Mouse (Mus musculus) adrenal gland, postnatal 10 days (tissue): Measurements from ENCODE around the gene Insl3. TPM values are rescaled to one million over a fixed set of nuclear protein-coding genes. Genes with fewer than 3 reads are reported as not detected.
A peak's percentile ranks its signal among the peaks of the same experiment; 100 is the strongest.

Experiments used
- DNase-seq: peaks from one replicate; pipeline ENCODE4 v3.0.0; 2021; ENCODE audit warnings: mixed read lengths
- long read RNA-seq, 2 experiments: library from polyadenylated mRNA; stranded (forward); transcript quantifications; one replicate each; pipeline ENCODE4 v2.0.0; 2021
- total RNA-seq, 2 experiments: library from RNA; stranded (reverse); gene quantifications; 2 replicates each; pipeline ENCODE4 v1.2.3; 2021

Insl3 gene
- 10 to 100 TPM in 1 of 2 experiments, 1 to 10 TPM in 1; 7.3 to 10.8 TPM for total RNA-seq
- long read RNA-seq, experiment 1 = 0 reads
- long read RNA-seq, experiment 2, partial matches to known transcripts = 0 of 1 reads
- long read RNA-seq, experiment 2, other reads (novel, unspliced or antisense) = 1 of 1 reads

- DNase-seq = no peak
Measured at GRCm38 (mm10) chr8:71689028-71689427, at the start of gene Insl3. Gene Insl3, plus strand, starts transcription at chr8:71689214.

DNA sequence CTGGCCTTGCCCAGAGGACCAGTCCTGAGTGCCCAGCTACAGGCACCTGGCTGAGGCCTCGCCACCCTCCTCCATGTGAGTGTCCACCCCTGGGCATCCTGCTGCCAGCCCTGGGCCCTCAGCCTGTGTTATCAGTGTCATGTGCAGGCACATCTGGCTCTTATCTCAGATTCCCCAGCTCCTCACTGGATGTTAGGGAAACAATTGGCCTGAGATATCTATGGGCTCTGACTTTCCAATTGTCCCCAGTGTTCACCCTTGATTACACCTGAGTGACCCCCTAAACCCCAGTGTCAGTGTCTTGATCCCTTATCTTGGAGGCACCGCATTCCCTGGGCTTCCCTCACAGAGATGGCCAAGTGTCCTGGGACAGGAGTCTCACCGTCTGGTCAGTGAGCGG, 49.7 kb upstream of the Insl3 start:
- DNase-seq = no peak

GRCm38 (mm10) chr8:71645510-71645909, 43.5 kb upstream of the Insl3 start:
- DNase-seq = no peak

GRCm38 (mm10) chr8:71654600-71654999, 34.4 kb upstream of the Insl3 start:
- peak; percentile 65 for DNase-seq

- no peak for DNase-seq
Measured at GRCm38 (mm10) chr8:71657816-71658215, 31.2 kb upstream of the Insl3 start.

DNA sequence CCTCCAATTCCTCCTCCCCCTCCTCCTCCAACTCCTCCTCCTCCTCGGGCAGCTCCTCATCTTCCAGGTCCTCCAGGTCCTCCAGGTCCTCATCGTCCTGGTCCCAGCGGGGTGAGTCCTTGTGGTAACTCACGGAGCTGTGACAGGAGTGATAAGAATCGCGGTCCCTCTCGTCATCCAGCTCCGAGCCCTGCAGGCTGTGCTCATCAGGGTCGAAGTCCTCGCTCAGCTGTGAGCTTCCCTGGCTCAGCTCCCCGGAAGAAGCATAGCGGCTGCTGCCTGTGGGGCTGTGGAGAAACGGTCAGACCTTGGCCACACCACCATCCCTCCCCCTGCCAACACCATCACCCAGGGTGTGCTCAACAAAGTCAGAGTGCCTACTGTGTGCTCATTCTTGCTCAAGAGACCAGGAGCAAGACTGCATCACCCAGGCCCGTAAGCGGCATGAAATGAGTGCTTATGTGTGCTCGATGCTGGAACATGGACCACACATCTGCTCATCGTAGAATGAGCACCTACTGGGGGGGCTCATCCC, 30.4 kb upstream of the Insl3 start:
- no peak for DNase-seq

GRCm38 (mm10) chr8:71659751-71660150, 29.3 kb upstream of the Insl3 start:
- DNase-seq = no peak

DNA sequence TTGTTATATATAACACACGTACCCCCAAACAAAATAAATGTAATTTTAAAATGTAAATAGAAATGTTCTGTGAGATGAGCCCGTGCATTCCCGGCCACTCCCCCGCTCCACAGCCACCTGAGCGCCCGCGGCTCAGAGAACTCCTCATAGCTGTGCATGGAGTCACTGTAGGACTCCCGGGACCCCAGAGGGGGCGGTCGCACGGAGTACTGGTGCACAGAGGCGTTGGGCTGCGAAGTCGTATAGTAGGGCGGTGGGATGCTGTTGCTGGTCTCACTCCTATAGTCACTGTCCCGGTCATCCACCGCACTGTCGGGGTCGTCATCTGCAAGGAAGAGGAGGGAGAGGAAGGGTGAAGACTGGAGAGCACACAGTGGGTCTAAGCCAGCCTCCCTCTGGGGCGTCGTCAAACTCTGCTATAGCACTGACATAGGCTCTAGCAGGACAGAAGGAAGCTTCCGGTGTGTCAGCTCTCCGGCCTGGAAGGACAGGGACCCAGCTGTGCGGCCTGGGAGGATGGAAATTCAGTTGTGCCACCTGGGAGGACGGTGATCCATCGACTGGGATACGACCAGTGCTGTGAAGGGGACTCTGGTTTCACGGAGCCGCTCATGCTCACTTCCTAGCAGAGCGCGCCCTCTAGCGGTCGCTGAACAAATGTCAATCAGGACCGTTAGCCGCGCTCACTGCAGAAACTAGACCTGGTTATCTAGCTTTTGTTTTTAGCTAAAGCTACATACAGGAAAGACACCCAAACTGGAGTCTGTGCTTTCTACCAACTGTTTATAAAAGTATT, 28.5 kb upstream of the Insl3 start:
- DNase-seq = peak; percentile 91

- DNase-seq = peak; percentile 78
Measured at GRCm38 (mm10) chr8:71665331-71666130, 23.5 kb upstream of the Insl3 start.

DNA sequence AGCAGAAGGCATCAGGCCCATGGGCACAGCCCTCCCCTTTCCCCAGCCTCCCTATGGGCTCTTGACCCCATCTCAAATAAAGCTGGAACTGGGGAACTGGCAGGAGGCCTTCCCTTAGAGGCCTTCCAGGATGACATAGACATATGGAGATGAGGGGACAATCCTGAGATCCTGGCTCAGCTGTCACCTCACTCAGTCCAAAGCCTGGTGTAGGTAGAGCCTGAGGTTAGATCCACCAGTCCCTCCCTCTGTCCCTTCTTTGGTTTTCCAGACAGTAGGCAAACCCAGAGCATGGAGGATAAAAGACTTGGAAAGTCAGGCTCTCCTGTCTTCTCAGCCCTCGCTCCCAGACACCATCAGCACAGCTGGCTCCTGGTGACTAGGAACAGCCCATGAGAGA, 22.2 kb upstream of the Insl3 start:
- no peak for DNase-seq

DNA sequence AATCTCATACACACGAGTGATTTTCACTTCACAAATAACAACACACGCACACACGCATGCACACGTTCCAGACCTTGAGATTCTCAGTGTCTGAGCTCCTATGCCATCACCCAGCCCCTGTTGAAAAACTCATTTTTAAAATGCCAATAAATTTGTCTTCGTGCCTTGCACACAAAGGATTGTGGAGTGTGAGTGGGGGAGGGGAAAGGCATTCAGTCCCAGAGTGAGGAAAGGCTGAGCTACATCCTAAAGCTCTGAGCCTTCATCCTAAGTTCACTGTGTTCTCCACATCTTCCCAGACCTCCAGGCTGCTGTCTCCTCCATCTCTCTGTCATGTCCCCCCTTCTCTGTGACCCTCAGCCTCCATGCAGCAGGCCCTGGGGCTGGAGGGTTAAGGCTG, 21.8 kb upstream of the Insl3 start:
- no peak for DNase-seq

DNA sequence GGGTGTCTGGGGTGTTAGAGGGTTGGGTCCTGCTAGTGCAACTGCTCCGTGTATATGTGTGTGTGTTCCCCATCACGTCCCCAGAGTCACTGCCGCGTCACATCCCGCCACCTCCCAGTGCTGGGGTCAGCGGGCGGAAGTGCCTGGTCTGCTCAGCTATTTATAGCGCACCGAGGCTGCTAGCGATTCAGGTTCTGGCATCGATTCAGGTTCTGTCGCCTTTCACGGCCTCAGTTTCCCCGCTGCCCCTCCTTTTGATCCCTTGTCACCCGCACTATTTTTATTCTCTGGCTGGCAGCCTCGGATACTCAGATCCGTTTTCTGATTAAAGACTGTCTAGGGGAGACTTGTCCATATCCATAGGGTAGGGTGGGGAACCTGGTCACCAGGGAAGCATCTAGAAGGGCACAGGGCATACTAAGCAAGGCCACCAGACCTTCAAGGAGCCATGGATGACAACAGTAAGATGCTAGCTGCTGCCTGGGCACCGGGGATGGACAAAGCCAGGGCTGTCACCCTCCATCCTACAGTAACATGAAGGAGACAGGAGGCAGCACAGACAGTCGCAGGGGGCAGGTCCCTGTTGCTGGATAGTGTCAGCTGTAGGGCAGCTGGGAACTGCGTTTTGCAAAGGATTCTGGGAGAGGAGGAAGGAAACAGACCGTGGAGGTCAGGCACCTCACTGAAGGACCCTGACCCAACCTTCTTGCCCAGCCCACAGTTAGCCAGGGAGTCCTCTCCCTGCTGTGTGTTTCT, 20.6 kb upstream of the Insl3 start:
- DNase-seq = peak; percentile 53

DNA sequence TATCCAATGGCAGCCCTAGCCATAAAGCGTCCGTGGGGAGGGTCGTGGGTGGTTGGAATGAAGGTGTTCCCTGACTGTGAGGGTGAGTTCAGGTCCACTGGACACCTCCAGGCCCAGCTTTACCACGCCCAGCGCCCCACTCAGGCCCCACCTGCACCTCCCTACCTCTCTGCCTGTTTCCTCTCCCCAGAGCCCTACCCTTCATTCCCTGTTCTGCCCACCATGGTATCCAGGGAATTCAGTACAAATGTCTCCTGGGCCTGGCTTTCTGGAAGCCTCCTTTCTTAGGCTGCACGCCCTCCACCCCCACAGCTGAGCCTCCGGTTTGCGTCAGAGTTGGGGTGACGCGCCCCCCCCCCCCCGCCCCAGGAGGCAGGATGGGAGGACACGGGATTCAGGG, 18.8 kb upstream of the Insl3 start:
- DNase-seq = no peak

DNA sequence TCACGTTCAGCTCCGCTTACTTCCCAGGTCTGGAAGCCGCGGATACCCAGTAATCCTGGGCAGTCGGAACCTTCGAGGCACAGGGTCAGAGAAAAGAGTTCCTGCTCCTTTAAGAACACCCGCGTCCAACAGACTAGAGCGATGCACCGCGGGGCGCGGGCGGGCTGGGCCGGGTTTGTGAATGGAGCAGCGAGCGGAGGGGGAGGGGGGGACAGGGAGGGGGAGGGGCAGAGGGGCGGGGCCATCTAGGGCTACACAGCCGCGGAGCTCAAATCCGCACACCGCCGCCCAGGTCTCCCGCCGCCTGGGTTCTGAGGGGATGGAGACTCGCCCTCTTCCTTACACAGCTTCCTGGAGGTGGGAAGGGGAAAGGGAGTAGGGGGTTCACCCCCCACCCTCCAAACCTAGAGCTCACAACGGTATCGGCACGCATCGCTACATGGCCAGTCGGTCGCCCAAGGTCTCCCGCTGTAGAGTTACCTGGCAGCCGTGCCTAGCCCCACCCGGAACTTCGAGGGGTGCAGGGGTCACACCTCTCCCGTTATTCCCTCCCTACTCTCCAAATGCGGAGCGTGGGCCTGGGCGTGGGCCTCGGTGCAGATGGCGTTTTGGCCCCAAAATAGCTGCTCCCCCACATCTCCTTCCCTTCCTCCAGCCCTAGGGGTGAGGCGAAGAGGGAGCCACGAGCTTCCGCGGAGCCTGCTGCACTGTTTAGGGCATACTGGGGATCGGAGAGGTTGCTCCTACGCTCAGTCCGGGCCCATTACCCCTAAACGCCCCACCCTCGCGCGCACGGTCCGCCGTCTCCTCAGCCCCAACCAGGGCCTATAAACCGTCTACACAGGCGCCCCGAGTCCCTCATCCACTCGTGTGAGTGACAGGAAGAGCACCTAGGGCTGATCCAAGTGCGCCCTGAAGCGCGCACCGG, 18.1 kb upstream of the Insl3 start:
- peak; percentile 58 for DNase-seq

GRCm38 (mm10) chr8:71671549-71671965, 17.5 kb upstream of the Insl3 start, which contains the start of gene Unc13a:
Gene Unc13a, minus strand, starts transcription at chr8:71671757.
- DNase-seq = peak; percentile 97

GRCm38 (mm10) chr8:71672168-71672735, 16.8 kb upstream of the Insl3 start:
- no peak for DNase-seq

- no peak for DNase-seq
Measured at GRCm38 (mm10) chr8:71674071-71674470, 14.9 kb upstream of the Insl3 start.

DNA sequence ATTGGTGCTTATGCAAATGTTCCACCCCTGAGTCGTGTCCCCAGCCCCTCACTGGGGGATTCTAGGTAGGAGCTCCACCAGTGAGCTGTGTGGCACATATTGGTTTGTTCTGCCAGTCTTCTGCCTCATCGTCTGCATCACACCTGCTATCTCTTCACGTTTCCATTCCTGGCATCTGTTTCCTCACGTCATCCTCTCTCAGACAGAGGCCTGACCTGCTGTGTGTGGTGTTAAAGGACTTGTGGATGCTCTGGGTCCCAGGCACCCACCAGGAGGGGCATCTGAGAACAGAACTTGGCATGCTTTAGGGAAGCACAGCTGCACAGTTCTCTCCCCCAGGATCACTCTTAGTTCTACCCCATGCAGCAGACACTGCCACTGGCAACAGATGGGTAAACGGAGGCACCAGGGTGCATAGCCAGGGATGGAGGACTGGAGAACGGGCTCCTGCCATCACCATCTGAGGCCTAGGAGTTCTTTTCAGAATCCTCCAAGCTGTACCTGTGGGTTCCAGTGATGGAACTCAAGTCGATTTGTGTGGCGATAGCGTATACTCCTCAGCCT, 13.5 kb upstream of the Insl3 start:
- no peak for DNase-seq

DNA sequence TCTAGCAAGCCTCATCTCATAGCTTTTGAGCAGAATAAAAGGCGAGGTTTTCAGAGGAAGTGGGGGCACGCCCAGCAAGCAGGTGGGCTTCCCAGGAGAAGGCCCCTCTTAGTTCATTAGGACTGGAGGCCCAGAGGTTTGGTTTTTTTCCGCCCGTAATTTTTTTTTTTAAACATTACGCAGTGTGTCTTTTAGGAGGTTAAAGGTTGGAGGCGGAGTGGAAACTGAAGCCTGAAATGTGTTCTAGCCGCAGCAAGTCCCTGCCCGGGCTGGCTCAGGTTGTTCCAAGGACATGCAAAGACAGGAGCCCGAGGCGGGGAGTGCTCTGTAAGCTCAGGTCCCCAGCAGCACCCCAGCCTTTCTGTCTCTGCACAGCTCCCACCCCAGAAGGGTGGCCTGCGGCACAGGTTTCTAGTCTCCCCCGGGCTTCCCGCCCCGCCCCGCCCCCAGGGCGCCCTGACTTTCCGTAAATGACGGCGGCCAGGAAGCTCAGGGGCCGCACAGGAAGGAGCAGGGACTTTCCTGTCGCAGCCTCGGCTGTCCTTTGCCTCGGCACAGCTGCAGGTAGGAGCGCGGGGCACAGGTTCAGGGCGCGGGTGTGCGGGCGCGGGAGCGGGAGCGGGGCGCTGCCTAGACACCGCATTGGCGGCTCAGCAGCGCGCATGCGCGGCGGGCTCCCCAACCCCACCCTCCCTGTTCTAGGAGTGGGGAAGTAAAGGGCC, 12.8 kb upstream of the Insl3 start, which contains the start of gene Jak3:
TSS of gene Jak3 (plus strand) at position 277 of the 722 bp plus-strand sequence.
- peak; percentile 76 for DNase-seq
